Mouse (Mus musculus): ENCODE data around the gene Mrtfb. TPM values are rescaled to one million over a fixed set of nuclear protein-coding genes. Genes with fewer than 3 reads are reported as not detected.

Mrtfb gene
- polyA plus RNA-seq, 1 experiment, result 17.2 TPM

DNA sequence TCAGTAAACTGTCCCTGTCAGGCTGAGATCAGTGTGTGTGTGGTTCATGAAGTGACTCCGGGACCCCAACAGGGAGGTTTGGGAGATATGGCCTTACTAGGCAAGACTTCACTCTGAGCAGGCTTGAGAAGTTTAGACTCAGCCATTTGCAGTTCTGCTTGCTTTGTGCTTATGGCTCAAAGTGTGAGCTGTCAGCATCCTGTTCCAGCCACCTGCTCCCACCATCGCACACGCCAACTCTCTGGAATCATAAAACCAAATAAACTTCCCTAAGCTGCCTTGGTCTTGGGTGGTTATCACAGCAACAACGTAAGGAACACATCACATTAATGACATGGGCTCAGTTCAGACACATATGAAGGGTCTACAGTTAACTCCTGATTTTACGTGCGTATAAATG is 169.5 kb downstream of the Mrtfb start:
- Histone ChIP-seq H3K27ac (ENCODE audit: insufficient read depth, low read depth, low read length) (no peak overlapping the region), H3K4me3 (ENCODE audit: insufficient read depth, low read length) (no peak overlapping the region), H3K4me1 (ENCODE audit: control insufficient read depth, insufficient read depth, low read length) (peaks cover 4% of the 10 kb centered on the region; the same call in 1 of the 2 replicates)
- TF ChIP-seq POLR2A (IDR thresholded peaks at IDR 0.05; ENCODE audit: borderline replicate concordance, low read depth, low read length), result no peak
- TF ChIP-seq CTCF (IDR thresholded peaks at IDR 0.05; ENCODE audit: low read depth, low read length), result no peak

DNA sequence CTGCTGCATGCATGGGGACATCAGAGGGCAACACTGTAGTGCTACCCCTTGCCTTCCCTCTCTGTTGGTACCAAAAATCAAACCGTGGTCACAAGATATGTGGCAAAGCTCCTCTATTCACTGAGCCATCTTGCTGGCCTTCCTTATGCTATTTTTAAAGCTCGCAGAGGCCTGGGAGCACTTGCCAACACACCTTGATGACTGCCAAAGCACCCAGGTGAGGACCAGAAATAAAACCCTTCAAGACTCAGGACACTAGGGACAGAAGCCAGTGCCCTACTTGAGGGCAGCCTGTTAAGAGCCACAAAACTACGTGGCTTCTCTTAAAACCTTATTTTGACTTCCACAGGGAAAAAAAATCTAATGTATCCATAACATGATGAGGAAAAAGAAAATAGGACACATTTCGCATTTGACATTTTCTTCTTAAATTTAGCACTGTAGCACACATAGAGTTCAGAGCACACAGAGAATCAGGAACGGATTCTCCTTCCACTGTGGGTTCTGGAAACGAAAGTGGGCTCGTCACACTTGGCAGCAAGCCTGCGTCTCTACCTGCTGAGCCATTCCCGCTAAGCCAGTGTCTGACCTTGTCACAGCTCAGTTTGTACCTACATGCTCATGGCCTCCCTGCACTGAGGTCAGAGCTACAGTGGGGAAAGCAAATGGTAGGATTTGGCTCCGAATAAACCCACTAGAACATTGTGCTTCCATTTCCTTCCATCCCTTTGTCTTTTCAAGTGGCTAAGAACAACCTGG is 170.7 kb downstream of the Mrtfb start:
- peaks cover 4% of the 10 kb centered on the region; the same call in 1 of the 2 replicates for H3K4me1 ChIP-seq (ENCODE audit: control insufficient read depth, insufficient read depth, low read length)
- TF ChIP-seq POLR2A (IDR thresholded peaks at IDR 0.05; ENCODE audit: borderline replicate concordance, low read depth, low read length), result no peak
- no peak for TF ChIP-seq CTCF (IDR thresholded peaks at IDR 0.05; ENCODE audit: low read depth, low read length)
- H3K27ac ChIP-seq (ENCODE audit: insufficient read depth, low read depth, low read length), result no peak overlapping the region
- no peak overlapping the region for H3K4me3 ChIP-seq (ENCODE audit: insufficient read depth, low read length)

DNA sequence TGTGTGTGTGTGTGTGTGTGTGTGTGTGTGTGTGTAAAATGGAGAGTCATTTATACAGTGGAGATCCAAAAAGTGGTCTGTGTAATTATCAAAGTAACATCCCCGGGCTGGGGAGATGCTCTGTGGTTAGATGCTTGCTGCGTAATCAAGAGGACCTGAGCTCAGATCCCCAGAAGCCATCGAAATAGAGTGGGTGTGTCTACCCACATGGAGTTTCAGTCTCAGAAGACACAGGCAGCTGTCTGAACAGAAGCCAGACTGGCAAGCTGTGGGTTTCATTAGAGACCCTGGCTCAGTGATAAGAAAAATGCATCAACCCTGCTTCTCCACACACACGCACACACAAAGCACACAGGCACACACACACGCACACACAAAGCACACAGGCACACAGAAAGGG is 171.8 kb downstream of the Mrtfb start:
- H3K4me1 ChIP-seq (ENCODE audit: control insufficient read depth, insufficient read depth, low read length), result peaks cover 4% of the 10 kb centered on the region; the same call in 1 of the 2 replicates
- TF ChIP-seq CTCF (IDR thresholded peaks at IDR 0.05; ENCODE audit: low read depth, low read length), result no peak
- TF ChIP-seq POLR2A (IDR thresholded peaks at IDR 0.05; ENCODE audit: borderline replicate concordance, low read depth, low read length), result no peak
- H3K27ac ChIP-seq (ENCODE audit: insufficient read depth, low read depth, low read length), result no peak overlapping the region
- H3K4me3 ChIP-seq (ENCODE audit: insufficient read depth, low read length), result no peak overlapping the region

DNA sequence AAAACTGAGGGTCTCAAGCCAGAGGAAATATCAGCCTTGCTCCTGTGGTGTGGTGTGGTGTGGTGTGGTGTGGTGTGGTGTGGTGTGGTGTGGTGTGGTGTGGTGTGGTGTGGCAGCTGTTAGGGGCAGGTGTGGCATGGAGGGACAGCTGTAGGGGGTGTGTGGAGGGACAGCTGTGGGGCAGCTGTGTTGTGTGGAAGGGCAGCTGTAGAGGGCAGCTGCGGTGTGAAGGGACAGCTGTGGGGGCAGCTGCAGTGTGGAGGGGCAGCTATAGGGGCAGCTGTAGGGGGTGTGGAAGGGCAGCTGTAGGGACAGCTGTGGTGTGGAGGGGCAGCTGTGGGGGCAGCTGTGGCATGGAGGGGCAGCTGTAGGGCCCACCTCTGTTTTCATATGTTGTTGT is 172.5 kb downstream of the Mrtfb start:
- Histone ChIP-seq H3K27ac (ENCODE audit: insufficient read depth, low read depth, low read length) (no peak overlapping the region), H3K4me1 (ENCODE audit: control insufficient read depth, insufficient read depth, low read length) (peaks cover 4% of the 10 kb centered on the region; the same call in 1 of the 2 replicates), H3K4me3 (ENCODE audit: insufficient read depth, low read length) (no peak overlapping the region)
- TF ChIP-seq CTCF (IDR thresholded peaks at IDR 0.05; ENCODE audit: low read depth, low read length), result no peak
- TF ChIP-seq POLR2A (IDR thresholded peaks at IDR 0.05; ENCODE audit: borderline replicate concordance, low read depth, low read length), result no peak

DNA sequence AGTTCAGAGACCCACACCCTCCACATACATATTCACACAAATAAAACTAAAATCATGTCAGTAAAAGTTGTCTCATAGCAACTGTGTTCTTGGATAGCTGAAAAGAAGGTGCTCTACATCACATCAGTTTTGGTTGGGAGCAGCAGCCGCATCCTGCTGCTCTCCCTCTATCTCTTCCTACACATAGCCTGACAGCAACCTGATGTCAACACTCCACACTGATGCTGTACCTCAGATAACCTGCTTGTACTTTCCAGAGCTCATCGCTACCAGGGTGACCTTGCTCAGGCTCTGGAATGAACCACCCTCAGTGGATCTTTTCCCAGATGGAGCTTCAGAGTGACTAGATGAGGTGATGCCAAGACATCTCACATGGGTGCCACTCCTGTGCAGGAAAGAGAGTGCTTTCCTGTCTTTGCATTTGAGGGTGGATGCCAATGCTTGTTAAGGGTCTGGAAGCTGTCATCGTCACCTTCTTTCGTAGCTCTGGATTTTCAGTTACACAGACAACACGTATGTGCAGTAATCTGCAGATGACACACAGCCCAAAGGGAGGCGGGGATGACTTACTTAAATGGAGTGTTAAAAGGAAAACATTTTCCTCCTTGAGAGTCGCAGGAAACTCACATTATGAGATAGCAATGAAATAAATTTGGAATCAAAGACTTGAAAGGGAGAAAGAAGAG is 173.8 kb downstream of the Mrtfb start:
- no peak overlapping the region for H3K27ac ChIP-seq (ENCODE audit: insufficient read depth, low read depth, low read length)
- no peak for TF ChIP-seq POLR2A (IDR thresholded peaks at IDR 0.05; ENCODE audit: borderline replicate concordance, low read depth, low read length)
- no peak for TF ChIP-seq CTCF (IDR thresholded peaks at IDR 0.05; ENCODE audit: low read depth, low read length)
- H3K4me1 ChIP-seq (ENCODE audit: control insufficient read depth, insufficient read depth, low read length), result no peaks in the 10 kb centered on the region
- H3K4me3 ChIP-seq (ENCODE audit: insufficient read depth, low read length), result no peak overlapping the region

DNA sequence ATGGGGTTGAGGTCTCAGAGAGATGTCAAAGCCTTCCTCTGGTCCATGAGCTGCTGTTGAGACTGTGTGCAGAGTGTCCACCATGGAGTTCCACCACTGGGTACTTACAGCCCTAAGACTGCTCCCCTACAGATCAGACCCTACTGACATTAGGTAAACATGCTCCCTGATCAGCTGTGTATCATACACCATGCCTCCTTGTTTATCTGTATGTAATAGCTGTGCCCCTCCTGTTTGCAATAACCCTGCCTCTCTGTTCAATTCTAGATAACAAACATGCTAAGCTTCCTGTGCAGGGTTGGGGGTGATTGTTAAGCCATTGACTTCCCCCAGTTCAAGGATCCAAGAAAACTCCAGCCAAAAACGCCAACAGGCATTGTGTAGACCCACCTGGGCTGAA is 174.7 kb downstream of the Mrtfb start:
- no peaks in the 10 kb centered on the region for H3K4me1 ChIP-seq (ENCODE audit: control insufficient read depth, insufficient read depth, low read length)
- TF ChIP-seq POLR2A (IDR thresholded peaks at IDR 0.05; ENCODE audit: borderline replicate concordance, low read depth, low read length) (no peak), CTCF (IDR thresholded peaks at IDR 0.05; ENCODE audit: low read depth, low read length) (no peak)
- H3K4me3 ChIP-seq (ENCODE audit: insufficient read depth, low read length), result no peak overlapping the region
- H3K27ac ChIP-seq (ENCODE audit: insufficient read depth, low read depth, low read length), result no peak overlapping the region

DNA sequence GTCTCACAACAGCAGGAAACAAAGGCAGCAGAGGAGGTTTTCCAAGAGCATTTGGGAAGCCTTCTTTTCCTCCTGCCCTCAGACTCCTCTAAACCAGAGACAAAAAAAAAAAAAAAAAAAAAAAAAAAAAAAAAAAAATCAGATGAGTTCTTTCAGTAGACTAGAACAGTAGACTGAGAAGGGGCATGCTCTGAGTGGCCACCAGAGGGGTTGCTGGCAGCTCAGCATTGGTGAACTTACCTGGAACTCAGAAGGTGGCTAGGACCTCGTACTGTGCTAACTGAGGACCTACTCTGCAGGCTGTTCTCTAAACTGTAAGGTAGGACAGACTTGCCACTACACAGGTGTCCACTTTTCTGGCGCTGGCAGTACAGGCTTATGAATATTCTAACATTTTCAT is 179.3 kb downstream of the Mrtfb start:
- TF ChIP-seq POLR2A (IDR thresholded peaks at IDR 0.05; ENCODE audit: borderline replicate concordance, low read depth, low read length), result no peak
- TF ChIP-seq CTCF (IDR thresholded peaks at IDR 0.05; ENCODE audit: low read depth, low read length), result no peak
- H3K4me3 ChIP-seq (ENCODE audit: insufficient read depth, low read length), result no peak overlapping the region
- H3K4me1 ChIP-seq (ENCODE audit: control insufficient read depth, insufficient read depth, low read length), result no peaks in the 10 kb centered on the region
- no peak overlapping the region for H3K27ac ChIP-seq (ENCODE audit: insufficient read depth, low read depth, low read length)

DNA sequence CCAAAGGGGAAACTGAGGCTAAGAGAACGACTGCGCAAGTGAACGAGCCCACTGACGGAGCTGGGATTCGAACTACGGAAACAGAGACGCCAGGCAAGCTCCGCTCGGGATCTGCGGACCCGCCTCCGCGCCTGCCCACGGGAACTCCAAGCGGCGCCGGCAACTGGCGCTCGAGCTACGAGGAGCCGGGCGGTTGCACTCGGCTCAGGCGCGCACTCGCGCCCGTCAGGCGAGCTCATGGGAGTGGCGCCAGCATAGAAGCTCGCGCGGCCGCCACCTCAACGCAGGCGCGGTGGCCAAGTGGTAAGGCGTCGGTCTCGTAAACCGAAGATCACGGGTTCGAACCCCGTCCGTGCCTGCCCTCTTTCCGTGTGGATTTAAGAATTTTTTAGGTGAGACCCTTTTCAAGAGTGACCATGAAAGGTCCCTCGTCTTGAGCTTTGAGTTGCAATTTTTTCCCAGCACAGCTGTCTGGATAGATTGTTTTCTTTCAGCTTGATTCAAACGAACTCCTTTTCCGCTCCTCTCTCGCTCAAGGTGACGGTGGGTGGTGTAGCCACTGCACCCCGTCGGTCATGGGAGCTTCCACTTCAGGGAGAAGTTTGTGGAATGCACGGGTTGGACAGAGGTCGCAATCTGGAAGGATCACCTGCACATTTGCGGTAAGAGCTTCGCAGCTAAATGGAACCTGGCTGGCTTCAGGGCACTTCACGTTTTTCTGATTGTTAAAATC is 180.9 kb downstream of the Mrtfb start:
- H3K27ac ChIP-seq (ENCODE audit: insufficient read depth, low read depth, low read length), result peak overlapping the region; percentile 9; the same call in 1 of the 2 replicates
- no peaks in the 10 kb centered on the region for H3K4me1 ChIP-seq (ENCODE audit: control insufficient read depth, insufficient read depth, low read length)
- TF ChIP-seq POLR2A (IDR thresholded peaks at IDR 0.05; ENCODE audit: borderline replicate concordance, low read depth, low read length) (no peak), CTCF (IDR thresholded peaks at IDR 0.05; ENCODE audit: low read depth, low read length) (no peak)
- peak overlapping the region; percentile 92 for H3K4me3 ChIP-seq (ENCODE audit: insufficient read depth, low read length)

DNA sequence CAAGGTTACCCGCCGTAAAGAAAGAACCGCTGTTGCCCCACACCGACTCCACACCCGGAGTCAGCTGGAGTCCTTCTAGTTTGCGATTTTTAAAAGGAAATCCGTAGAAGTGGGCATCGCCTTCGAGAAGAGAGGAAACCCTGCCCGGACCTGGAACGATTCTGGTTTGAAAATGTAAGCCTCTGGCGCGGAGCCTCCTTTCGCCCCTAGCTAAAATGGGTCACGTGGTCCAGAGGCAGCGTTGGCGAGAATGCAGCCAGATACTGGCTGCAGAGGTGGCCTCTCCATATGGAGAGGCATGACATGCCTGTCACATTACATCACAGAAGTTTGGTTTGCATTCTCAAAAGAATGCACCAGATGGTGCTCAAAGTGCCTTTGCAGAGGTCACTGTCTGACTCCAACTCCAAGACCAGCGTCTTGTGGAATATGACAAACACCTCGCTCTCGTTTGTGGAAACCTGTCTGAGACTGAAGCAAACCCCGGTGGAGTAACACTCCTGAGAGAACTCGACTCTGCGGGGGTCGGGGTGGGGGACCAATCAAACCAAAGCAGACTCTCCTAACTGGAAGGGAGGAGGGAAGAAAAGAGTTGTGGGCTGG is 181.6 kb downstream of the Mrtfb start:
- Histone ChIP-seq H3K27ac (ENCODE audit: insufficient read depth, low read depth, low read length) (peak overlapping the region; percentile 9; the same call in 1 of the 2 replicates), H3K4me3 (ENCODE audit: insufficient read depth, low read length) (peak overlapping the region; percentile 92), H3K4me1 (ENCODE audit: control insufficient read depth, insufficient read depth, low read length) (no peaks in the 10 kb centered on the region)
- no peak for TF ChIP-seq CTCF (IDR thresholded peaks at IDR 0.05; ENCODE audit: low read depth, low read length)
- TF ChIP-seq POLR2A (IDR thresholded peaks at IDR 0.05; ENCODE audit: borderline replicate concordance, low read depth, low read length), result no peak

All from bone marrow macrophage, adult 2 months (primary cell).